Mouse (Mus musculus) thymus, adult 2 months (tissue): Measurements from ENCODE around the gene Dnm3. TPM values are rescaled to one million over a fixed set of nuclear protein-coding genes. Genes with fewer than 3 reads are reported as not detected.

Experiments used
- DNase-seq: peaks from one replicate; pipeline ENCODE4 v3.0.0; 2021
- H3K27ac ChIP-seq: fragments of 200-500 bp; 2 replicates; pipeline ENCODE4 v1.5.1; 2012; ENCODE audit warnings: low read length, control low read depth; ENCODE audit not compliant: control insufficient read depth, insufficient read depth
- H3K27me3 ChIP-seq: fragments of 200-500 bp; 2 replicates; pipeline ENCODE4 v1.6.1; 2012; ENCODE audit warnings: mild to moderate bottlenecking, low read length, moderate library complexity, mixed read lengths; ENCODE audit not compliant: control insufficient read depth, insufficient read depth
- H3K36me3 ChIP-seq: fragments of 200-500 bp; 2 replicates; pipeline ENCODE4 v1.6.1; 2012; ENCODE audit warnings: mild to moderate bottlenecking, low read length, moderate library complexity; ENCODE audit not compliant: control insufficient read depth, insufficient read depth
- H3K4me1 ChIP-seq: fragments of 200-500 bp; replicated peaks from 2 replicates; pipeline ENCODE4 v1.6.1; 2012; ENCODE audit warnings: low read length; ENCODE audit not compliant: control insufficient read depth, insufficient read depth
- H3K4me3 ChIP-seq: fragments of 200-500 bp; 2 replicates; pipeline ENCODE4 v1.5.1; 2012; ENCODE audit warnings: mild to moderate bottlenecking, low read length, control low read depth, moderate library complexity; ENCODE audit not compliant: control insufficient read depth, insufficient read depth
- CTCF ChIP-seq: fragments of 200-500 bp; IDR thresholded peaks from 2 replicates; pipeline ENCODE4 v1.5.1; 2012; ENCODE audit warnings: mild to moderate bottlenecking, control low read depth, low read length, moderate library complexity, borderline replicate concordance; ENCODE audit not compliant: control insufficient read depth, poor library complexity, insufficient read depth; ENCODE audit errors: extremely low read depth
- POLR2A ChIP-seq: fragments of 200-500 bp; IDR thresholded peaks from 2 replicates; pipeline ENCODE4 v1.6.1; 2012; ENCODE audit warnings: mild to moderate bottlenecking, low read length, control low read depth, moderate library complexity; ENCODE audit not compliant: control insufficient read depth, poor library complexity, insufficient read depth; ENCODE audit errors: extremely low read depth
- WGBS: fragments of 180-500 bp; shearing (Covaris S2); methylation state at CpG from one replicate; pipeline ENCODE4 v1.1.7; 2018; 5-methylcytosine and 5-hydroxymethylcytosine counted together
- polyA plus RNA-seq: library from polyadenylated mRNA; depleted of rRNA; stranded (reverse); fragments of >200 nt; gene quantifications from 2 replicates; pipeline ENCODE4 v1.2.3, GENCODE M21; 2012

Gene Dnm3
- polyA plus RNA-seq, 1 experiment, result 1.1 TPM

- DNase-seq, result no peak
- Histone ChIP-seq H3K27me3 (no peaks in the 10 kb centered on the region), H3K4me3 (no peak overlapping the region), H3K4me1 (no peaks in the 10 kb centered on the region), H3K36me3 (no peaks in the 10 kb centered on the region), H3K27ac (no peak overlapping the region)
- WGBS, result 54% methylated on average over 6 of the region's 6 CpGs
- no peak for TF ChIP-seq POLR2A
- no peak for TF ChIP-seq CTCF
Observed at GRCm38 (mm10) chr1:162505649-162506048, 27.8 kb upstream of the Dnm3 start.

GRCm38 (mm10) chr1:162476531-162477080, 1.2 kb downstream of the Dnm3 start:
- Histone ChIP-seq H3K4me1 (no peaks in the 10 kb centered on the region; the same call in 1 of the 2 replicates), H3K4me3 (no peak overlapping the region), H3K27ac (no peak overlapping the region), H3K36me3 (no peaks in the 10 kb centered on the region), H3K27me3 (peaks cover 3% of the 10 kb centered on the region)
- WGBS, result 11% methylated on average over 19 of the region's 19 CpGs
- DNase-seq, result no peak
- TF ChIP-seq POLR2A (no peak), CTCF (no peak)

GRCm38 (mm10) chr1:162472949-162473348, 4.9 kb downstream of the Dnm3 start:
- Histone ChIP-seq H3K36me3 (no peaks in the 10 kb centered on the region), H3K27me3 (peaks cover 3% of the 10 kb centered on the region), H3K4me1 (no peaks in the 10 kb centered on the region; the same call in 1 of the 2 replicates), H3K4me3 (no peak overlapping the region), H3K27ac (no peak overlapping the region)
- TF ChIP-seq POLR2A, result no peak
- TF ChIP-seq CTCF, result no peak
- WGBS, result 33% methylated on average over 1 of the region's 1 CpGs
- no peak for DNase-seq

- DNase-seq, result no peak
- H3K27ac ChIP-seq, result no peak overlapping the region
- TF ChIP-seq CTCF (no peak), POLR2A (no peak)
- no peak overlapping the region for H3K4me3 ChIP-seq
- H3K27me3 ChIP-seq, result no peaks in the 10 kb centered on the region; the same call in 1 of the 2 replicates
- no peaks in the 10 kb centered on the region for H3K36me3 ChIP-seq
- H3K4me1 ChIP-seq, result no peaks in the 10 kb centered on the region
Observed at GRCm38 (mm10) chr1:162471089-162471488, 6.7 kb downstream of the Dnm3 start.

- Histone ChIP-seq H3K4me1 (no peaks in the 10 kb centered on the region), H3K4me3 (no peak overlapping the region), H3K36me3 (no peaks in the 10 kb centered on the region), H3K27ac (no peak overlapping the region), H3K27me3 (no peaks in the 10 kb centered on the region)
- 77% methylated on average over 2 of the region's 2 CpGs for WGBS
- TF ChIP-seq CTCF (no peak), POLR2A (no peak)
- no peak for DNase-seq
Observed at GRCm38 (mm10) chr1:162469752-162470280, 8.0 kb downstream of the Dnm3 start.

GRCm38 (mm10) chr1:162463676-162464075, 14.2 kb downstream of the Dnm3 start:
- H3K27ac ChIP-seq, result no peak overlapping the region
- H3K27me3 ChIP-seq, result no peaks in the 10 kb centered on the region
- 97% methylated on average over 8 of the region's 8 CpGs for WGBS
- H3K36me3 ChIP-seq, result no peaks in the 10 kb centered on the region
- H3K4me1 ChIP-seq, result no peaks in the 10 kb centered on the region
- no peak overlapping the region for H3K4me3 ChIP-seq
- no peak for DNase-seq
- TF ChIP-seq CTCF (no peak), POLR2A (no peak)

- Histone ChIP-seq H3K27me3 (no peaks in the 10 kb centered on the region), H3K4me1 (no peaks in the 10 kb centered on the region), H3K27ac (no peak overlapping the region), H3K4me3 (no peak overlapping the region), H3K36me3 (no peaks in the 10 kb centered on the region)
- DNase-seq, result no peak
- WGBS, result 87% methylated on average over 2 of the region's 2 CpGs
- TF ChIP-seq CTCF (no peak), POLR2A (no peak)
Observed at GRCm38 (mm10) chr1:162458711-162459110, 19.1 kb downstream of the Dnm3 start.
